Mouse (Mus musculus): ENCODE data around the gene Cmip. TPM values are rescaled to one million over a fixed set of nuclear protein-coding genes. Genes with fewer than 3 reads are reported as not detected.

The Cmip gene
- polyA plus RNA-seq, 1 experiment = 23.6 TPM

- H3ac ChIP-seq (ENCODE audit: control insufficient read depth, insufficient read length) = no peak overlapping the region
- no peaks in the 10 kb centered on the region for H3K36me3 ChIP-seq (ENCODE audit: control insufficient read depth, insufficient read depth)
- H3K27me3 ChIP-seq (ENCODE audit: control insufficient read depth, insufficient read depth, insufficient read length) = peaks cover 5% of the 10 kb centered on the region
- H3K79me2 ChIP-seq (ENCODE audit: control insufficient read depth, insufficient read depth) = no peaks in the 10 kb centered on the region
- no peak overlapping the region for H3K4me2 ChIP-seq (ENCODE audit: low read depth)
- no peak overlapping the region for H3K4me3 ChIP-seq
- TF ChIP-seq MYOD1 (IDR thresholded peaks at IDR 0.05; ENCODE audit: control insufficient read depth in 1 of 3, insufficient read length in 2 of 3, low read depth in 2 of 3) = no peak
- TF ChIP-seq TCF12 (IDR thresholded peaks at IDR 0.05; ENCODE audit: insufficient read depth, poor library complexity, severe bottlenecking) = no peak
- no peak for TF ChIP-seq SRF (IDR thresholded peaks at IDR 0.05; ENCODE audit: control insufficient read depth, insufficient read length, low read depth)
- no peak for TF ChIP-seq CEBPB (IDR thresholded peaks at IDR 0.05; ENCODE audit: insufficient read depth, poor library complexity, severe bottlenecking)
- TF ChIP-seq REST (IDR thresholded peaks at IDR 0.05; ENCODE audit: insufficient read depth, insufficient read length) = no peak
- no peak for TF ChIP-seq TCF3 (IDR thresholded peaks at IDR 0.05; ENCODE audit: insufficient read length, low read depth)
- no peak for TF ChIP-seq MYOG (IDR thresholded peaks at IDR 0.05; ENCODE audit: control insufficient read depth in 1 of 3, insufficient read depth in 1 of 3, insufficient read length in 2 of 3, low read depth in 2 of 3)
- no peak for TF ChIP-seq POLR2A (IDR thresholded peaks at IDR 0.05; ENCODE audit: insufficient read length, low read depth)
- no peak for TF ChIP-seq E2F4 (IDR thresholded peaks at IDR 0.05; ENCODE audit: insufficient read depth)
- no peak for TF ChIP-seq MAX (IDR thresholded peaks at IDR 0.05; ENCODE audit: low read depth)
Measured at GRCm38 (mm10) chr8:117488246-117489005, 231.6 kb downstream of the Cmip start.

GRCm38 (mm10) chr8:117493543-117493942 lies 236.7 kb downstream of the Cmip start:
- Histone ChIP-seq H3K27me3 (ENCODE audit: control insufficient read depth, insufficient read depth, insufficient read length) (peaks cover 20% of the 10 kb centered on the region), H3ac (ENCODE audit: control insufficient read depth, insufficient read length) (no peak overlapping the region), H3K4me3 (no peak overlapping the region), H3K79me2 (ENCODE audit: control insufficient read depth, insufficient read depth) (no peaks in the 10 kb centered on the region), H3K36me3 (ENCODE audit: control insufficient read depth, insufficient read depth) (no peaks in the 10 kb centered on the region), H3K4me2 (ENCODE audit: low read depth) (peak overlapping the region; percentile 2)
- no peak for TF ChIP-seq REST (IDR thresholded peaks at IDR 0.05; ENCODE audit: insufficient read depth, insufficient read length)
- peak in 2 of 3 experiments; percentile 11 to 48 for TF ChIP-seq MYOD1 (IDR thresholded peaks at IDR 0.05; ENCODE audit: control insufficient read depth in 1 of 3, insufficient read length in 2 of 3, low read depth in 2 of 3)

GRCm38 (mm10) chr8:117494874-117495273 lies 238.0 kb downstream of the Cmip start:
- H3K79me2 ChIP-seq (ENCODE audit: control insufficient read depth, insufficient read depth) = no peaks in the 10 kb centered on the region
- TF ChIP-seq E2F4 (IDR thresholded peaks at IDR 0.05; ENCODE audit: insufficient read depth) (no peak), POLR2A (IDR thresholded peaks at IDR 0.05; ENCODE audit: insufficient read length, low read depth) (no peak), CEBPB (IDR thresholded peaks at IDR 0.05; ENCODE audit: insufficient read depth, poor library complexity, severe bottlenecking) (no peak)
- no peak overlapping the region for H3K4me3 ChIP-seq
- H3K27me3 ChIP-seq (ENCODE audit: control insufficient read depth, insufficient read depth, insufficient read length) = peaks cover 29% of the 10 kb centered on the region
- no peak overlapping the region for H3K4me2 ChIP-seq (ENCODE audit: low read depth)
- H3ac ChIP-seq (ENCODE audit: control insufficient read depth, insufficient read length) = no peak overlapping the region
- no peaks in the 10 kb centered on the region for H3K36me3 ChIP-seq (ENCODE audit: control insufficient read depth, insufficient read depth)

DNA sequence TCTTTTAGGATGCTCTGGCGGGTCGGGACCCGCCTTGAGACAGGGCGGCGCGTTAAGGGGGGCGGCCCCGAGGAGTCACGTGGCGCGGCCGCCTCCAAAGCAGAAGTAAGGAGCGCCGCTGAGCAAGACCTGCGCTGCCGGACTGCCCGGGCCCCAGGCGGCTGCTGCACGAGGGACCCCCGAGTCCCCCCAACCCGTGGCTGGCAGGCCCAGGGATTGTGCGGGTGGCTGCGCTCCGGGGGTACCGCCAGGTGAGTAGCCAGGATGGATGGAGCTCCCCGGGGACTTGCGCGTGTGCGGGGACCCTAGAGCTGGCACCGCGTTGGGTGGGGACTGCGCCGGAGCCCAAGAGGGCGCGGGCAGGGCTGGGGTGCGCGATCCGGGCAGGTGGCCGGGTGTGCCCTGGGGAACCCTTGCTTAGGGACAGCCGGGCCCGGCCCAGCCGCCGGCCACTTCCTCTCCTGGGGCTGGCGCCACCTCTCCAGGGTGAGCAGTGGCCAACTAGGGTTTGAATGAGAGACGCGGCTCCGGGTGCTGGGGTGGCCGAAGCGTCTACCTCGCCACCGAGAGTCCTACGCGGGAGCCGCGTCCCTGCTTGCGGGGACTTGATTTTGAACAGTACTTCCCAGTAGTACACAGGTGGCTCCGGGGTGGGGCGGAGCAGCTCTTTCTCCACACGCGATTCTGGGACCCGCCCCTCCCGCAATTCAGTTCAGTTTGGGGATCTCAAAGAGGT lies 241.5 kb downstream of the Cmip start, which contains the start of gene Plcg2:
TSS of gene Plcg2 (plus strand) at position 113 of the 736 bp plus-strand sequence.
- H3K4me2 ChIP-seq (ENCODE audit: low read depth) = no peak within 1 kb of the TSS
- no peak within 1 kb of the TSS for H3K4me3 ChIP-seq
- H3K27me3 ChIP-seq (ENCODE audit: control insufficient read depth, insufficient read depth, insufficient read length) = peaks cover 27% of the 10 kb centered on the region
- no peaks in the 10 kb centered on the region for H3K36me3 ChIP-seq (ENCODE audit: control insufficient read depth, insufficient read depth)
- TF ChIP-seq MYOD1 (IDR thresholded peaks at IDR 0.05; ENCODE audit: control insufficient read depth in 1 of 3, insufficient read length in 2 of 3, low read depth in 2 of 3) = no peak
- no peak for TF ChIP-seq REST (IDR thresholded peaks at IDR 0.05; ENCODE audit: insufficient read depth, insufficient read length)
- TF ChIP-seq TCF3 (IDR thresholded peaks at IDR 0.05; ENCODE audit: insufficient read length, low read depth) = no peak
- TF ChIP-seq POLR2AphosphoS2 (IDR thresholded peaks at IDR 0.05; ENCODE audit: insufficient read length, low read depth) = no peak
- TF ChIP-seq E2F4 (IDR thresholded peaks at IDR 0.05; ENCODE audit: insufficient read depth) = no peak
- no peak for TF ChIP-seq MAX (IDR thresholded peaks at IDR 0.05; ENCODE audit: low read depth)
- TF ChIP-seq CEBPB (IDR thresholded peaks at IDR 0.05; ENCODE audit: insufficient read depth, poor library complexity, severe bottlenecking) = no peak
- no peak for TF ChIP-seq USF1 (IDR thresholded peaks at IDR 0.05; ENCODE audit: low read depth)
- no peak for TF ChIP-seq POLR2A (IDR thresholded peaks at IDR 0.05; ENCODE audit: insufficient read length, low read depth)
- TF ChIP-seq TCF12 (IDR thresholded peaks at IDR 0.05; ENCODE audit: insufficient read depth, poor library complexity, severe bottlenecking) = no peak
- TF ChIP-seq SRF (IDR thresholded peaks at IDR 0.05; ENCODE audit: control insufficient read depth, insufficient read length, low read depth) = no peak
- H3K79me2 ChIP-seq (ENCODE audit: control insufficient read depth, insufficient read depth) = no peaks in the 10 kb centered on the region
- H3ac ChIP-seq (ENCODE audit: control insufficient read depth, insufficient read length) = no peak within 1 kb of the TSS

DNA sequence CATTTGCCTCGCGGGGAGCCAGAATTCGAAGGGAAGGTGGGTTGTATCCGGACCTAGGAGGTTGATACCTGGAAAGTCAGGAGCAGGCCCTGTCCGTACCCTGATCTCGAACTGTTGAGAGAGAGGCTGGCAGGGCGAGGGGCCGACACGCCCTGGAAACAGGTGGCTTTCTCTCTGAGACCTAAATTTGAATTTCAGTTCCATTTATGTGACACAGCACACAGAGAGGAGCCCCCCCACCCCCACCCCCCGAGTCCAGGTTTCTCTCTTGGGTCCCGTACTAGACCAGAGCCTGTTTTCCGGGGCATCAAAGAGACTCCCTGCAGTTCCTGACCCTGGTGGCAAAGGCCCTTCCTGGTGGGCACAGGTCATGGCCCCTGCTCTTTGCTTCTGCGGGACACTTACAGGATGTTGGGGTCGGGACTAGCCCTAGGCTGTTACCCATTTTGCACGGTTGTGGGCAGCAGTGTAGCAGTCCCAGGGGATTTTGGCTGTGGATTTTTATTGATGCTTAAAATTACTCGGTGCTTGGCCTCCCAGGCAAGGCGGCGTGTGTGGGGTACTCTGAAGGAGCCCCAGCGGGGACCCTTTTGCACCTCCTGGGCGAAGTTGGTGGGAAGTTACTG lies 242.2 kb downstream of the Cmip start:
- no peaks in the 10 kb centered on the region for H3K79me2 ChIP-seq (ENCODE audit: control insufficient read depth, insufficient read depth)
- no peak overlapping the region for H3K4me3 ChIP-seq
- no peak overlapping the region for H3ac ChIP-seq (ENCODE audit: control insufficient read depth, insufficient read length)
- H3K36me3 ChIP-seq (ENCODE audit: control insufficient read depth, insufficient read depth) = no peaks in the 10 kb centered on the region
- no peak overlapping the region for H3K4me2 ChIP-seq (ENCODE audit: low read depth)
- peaks cover 26% of the 10 kb centered on the region for H3K27me3 ChIP-seq (ENCODE audit: control insufficient read depth, insufficient read depth, insufficient read length)
- no peak for TF ChIP-seq E2F4 (IDR thresholded peaks at IDR 0.05; ENCODE audit: insufficient read depth)
- no peak for TF ChIP-seq POLR2A (IDR thresholded peaks at IDR 0.05; ENCODE audit: insufficient read length, low read depth)
- no peak for TF ChIP-seq TCF3 (IDR thresholded peaks at IDR 0.05; ENCODE audit: insufficient read length, low read depth)
- TF ChIP-seq MYOD1 (IDR thresholded peaks at IDR 0.05; ENCODE audit: control insufficient read depth in 1 of 3, insufficient read length in 2 of 3, low read depth in 2 of 3) = no peak
- TF ChIP-seq TCF12 (IDR thresholded peaks at IDR 0.05; ENCODE audit: insufficient read depth, poor library complexity, severe bottlenecking) = no peak
- TF ChIP-seq POLR2AphosphoS2 (IDR thresholded peaks at IDR 0.05; ENCODE audit: insufficient read length, low read depth) = no peak
- no peak for TF ChIP-seq CEBPB (IDR thresholded peaks at IDR 0.05; ENCODE audit: insufficient read depth, poor library complexity, severe bottlenecking)
- no peak for TF ChIP-seq SRF (IDR thresholded peaks at IDR 0.05; ENCODE audit: control insufficient read depth, insufficient read length, low read depth)
- no peak for TF ChIP-seq MAX (IDR thresholded peaks at IDR 0.05; ENCODE audit: low read depth)
- no peak for TF ChIP-seq USF1 (IDR thresholded peaks at IDR 0.05; ENCODE audit: low read depth)
- TF ChIP-seq REST (IDR thresholded peaks at IDR 0.05; ENCODE audit: insufficient read depth, insufficient read length) = no peak
- TF ChIP-seq MYOG (IDR thresholded peaks at IDR 0.05; ENCODE audit: control insufficient read depth in 1 of 3, insufficient read depth in 1 of 3, insufficient read length in 2 of 3, low read depth in 2 of 3) = no peak
